Comparison of ENCODE assay signal across 35 mouse cellular contexts in genomic region chr5:150800056-150800455, GRCm38 (mm10).
"Had no signal": no experiment of that assay in that cellular context is flagged by ENCODE, and none has a peak within 500 bp of the region (broad histone marks: within the 10 kb centered on the region; RNA-seq: fewer than 3 reads in every experiment).

No protein-coding gene starts in this region.

- H3K4me3 ChIP-seq: heart, embryonic 10.5 days; heart, embryonic 12.5 days; heart, embryonic 13.5 days; heart, embryonic 15.5 days; hindbrain, embryonic 10.5 days; hindbrain, embryonic 12.5 days; hindbrain, embryonic 13.5 days; hindbrain, embryonic 15.5 days; intestine, embryonic 15.5 days; kidney, embryonic 15.5 days; layer of hippocampus, adult 2 months had no signal

- H3K27ac ChIP-seq: heart, embryonic 10.5 days; heart, embryonic 13.5 days; heart, embryonic 15.5 days; hindbrain, embryonic 10.5 days; hindbrain, embryonic 12.5 days; hindbrain, embryonic 13.5 days; hindbrain, embryonic 14.5 days; hindbrain, embryonic 15.5 days; hindbrain, postnatal 0 days; intestine, embryonic 15.5 days; kidney, embryonic 15.5 days; kidney, postnatal 0 days; layer of hippocampus, adult 2 months had no signal

- ATAC-seq: hindbrain, embryonic 16.5 days; hindbrain, postnatal 0 days; inflammation-experienced regulatory T-cells, adult 6 months; intestine, embryonic 15.5 days; intestine, embryonic 16.5 days; intestine, postnatal 0 days had no signal

- H3K4me2 ChIP-seq: heart, embryonic 11.5 days; heart, embryonic 12.5 days; heart, embryonic 13.5 days; heart, embryonic 15.5 days; hindbrain, embryonic 12.5 days; hindbrain, embryonic 13.5 days; hindbrain, embryonic 14.5 days; hindbrain, embryonic 15.5 days; intestine, embryonic 15.5 days; kidney, embryonic 15.5 days had no signal

- H3K9ac ChIP-seq: heart, embryonic 12.5 days; heart, embryonic 13.5 days; heart, embryonic 15.5 days; hindbrain, embryonic 12.5 days; hindbrain, embryonic 13.5 days; hindbrain, embryonic 14.5 days; hindbrain, embryonic 15.5 days; intestine, embryonic 15.5 days; kidney, embryonic 15.5 days had no signal

- H3K9me3 ChIP-seq: heart, embryonic 10.5 days; heart, embryonic 12.5 days; heart, embryonic 13.5 days; heart, embryonic 15.5 days; hindbrain, embryonic 10.5 days; hindbrain, embryonic 12.5 days; hindbrain, embryonic 13.5 days; hindbrain, embryonic 15.5 days; intestine, embryonic 15.5 days; kidney, embryonic 15.5 days had no signal

- H3K4me1 ChIP-seq: heart, embryonic 10.5 days; heart, embryonic 12.5 days; heart, embryonic 13.5 days; heart, embryonic 15.5 days; hindbrain, embryonic 10.5 days; hindbrain, embryonic 12.5 days; hindbrain, embryonic 13.5 days; hindbrain, embryonic 15.5 days; intestine, embryonic 15.5 days; kidney, embryonic 15.5 days had no signal

- H3K27me3 ChIP-seq: heart, embryonic 12.5 days; heart, embryonic 13.5 days; heart, embryonic 15.5 days; hindbrain, embryonic 12.5 days; hindbrain, embryonic 13.5 days; hindbrain, embryonic 15.5 days; intestine, embryonic 15.5 days; kidney, embryonic 15.5 days had no signal

- DNase-seq: heart, postnatal 10 days; heart, postnatal 14 days; heart, postnatal 36 days; heart, postnatal 4 days; kidney, adult 11 months; kidney, adult 18-20 months; kidney, adult 2 months; kidney, adult 8-10 months; kidney, adult 9 months; kidney, postnatal 10 days; kidney, postnatal 14 days; kidney, postnatal 25 days; kidney, postnatal 36 days; kidney, postnatal 4 days; layer of hippocampus, adult 9-11 months; layer of hippocampus, postnatal 36 days had no signal
